8 mouse cellular contexts compared by ENCODE assay signal in the genomic region with DNA sequence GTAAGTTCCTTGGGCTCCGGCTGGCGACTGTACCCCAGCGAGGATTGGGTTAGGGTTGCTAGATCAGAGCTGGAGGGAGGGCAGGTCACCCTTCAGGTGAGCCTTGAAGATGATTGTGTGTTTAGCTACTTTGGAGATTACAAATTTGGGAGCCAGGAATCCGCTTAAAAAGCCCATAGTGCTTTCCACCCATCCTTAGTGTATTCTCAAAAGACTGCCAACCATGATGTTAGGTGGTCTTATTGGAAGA. TPM values are rescaled to one million over a fixed set of nuclear protein-coding genes. Genes with fewer than 3 reads are reported as not detected.
DNase-seq lines count a peak whose midpoint lies in the region; ATAC-seq and TF ChIP-seq lines count a peak whose summit lies in the region.

No protein-coding gene starts in this region.

- peak overlapping the region; percentile 78 for H3K4me2 ChIP-seq in embryonic facial prominence, embryonic 13.5 days
- peak overlapping the region; percentile 79 for H3K4me2 ChIP-seq in intestine, embryonic 15.5 days (replicated peaks)
- peak overlapping the region; percentile 89 for H3K4me2 ChIP-seq in neural tube, embryonic 13.5 days

- peaks cover 41% of the 10 kb centered on the region for H3K36me3 ChIP-seq in embryonic facial prominence, embryonic 13.5 days
- H3K36me3 ChIP-seq in intestine, embryonic 15.5 days = peaks cover 12% of the 10 kb centered on the region
- peaks cover 40% of the 10 kb centered on the region for H3K36me3 ChIP-seq in neural tube, embryonic 13.5 days

- H3K9me3 ChIP-seq in embryonic facial prominence, embryonic 13.5 days = no peaks in the 10 kb centered on the region
- H3K9me3 ChIP-seq in intestine, embryonic 15.5 days = no peaks in the 10 kb centered on the region
- no peaks in the 10 kb centered on the region for H3K9me3 ChIP-seq in neural tube, embryonic 13.5 days

- intact Hi-C loops in left cerebral cortex, adult 2 months (cut with DNase I) = no loop called here
- intact Hi-C loops in left cerebral cortex, postnatal 4 days (cut with DNase I) = no loop called here

- no peak for ATAC-seq in embryonic facial prominence, embryonic 13.5 days (ENCODE audit: insufficient number of reproducible peaks, insufficient read depth, low FRiP score, low TSS enrichment, low read depth)
- no peak for ATAC-seq in intestine, embryonic 15.5 days
- ATAC-seq in neural tube, embryonic 13.5 days (ENCODE audit: low read depth) = no peak

- peaks cover 13% of the 10 kb centered on the region for H3K4me1 ChIP-seq in embryonic facial prominence, embryonic 13.5 days
- peaks cover 19% of the 10 kb centered on the region for H3K4me1 ChIP-seq in intestine, embryonic 15.5 days (replicated peaks)
- H3K4me1 ChIP-seq in neural tube, embryonic 13.5 days (replicated peaks) = peaks cover 19% of the 10 kb centered on the region

- WGBS in embryonic facial prominence, embryonic 13.5 days = 2% methylated on average over 4 of the region's 4 CpGs
- under 1% methylated on average over 4 of the region's 4 CpGs for WGBS in intestine, embryonic 15.5 days
- under 1% methylated on average over 4 of the region's 4 CpGs for WGBS in neural tube, embryonic 13.5 days

- peak overlapping the region; percentile 75 for H3K4me3 ChIP-seq in left cerebral cortex, adult 2 months
- peak overlapping the region; percentile 64 for H3K4me3 ChIP-seq in embryonic facial prominence, embryonic 13.5 days
- H3K4me3 ChIP-seq in intestine, embryonic 15.5 days (replicated peaks) = peak overlapping the region; percentile 78
- peak overlapping the region; percentile 87 for H3K4me3 ChIP-seq in neural tube, embryonic 13.5 days

- no peak for TF ChIP-seq CTCF in left cerebral cortex, adult 2 months (IDR thresholded peaks at IDR 0.05)

- H3K27ac ChIP-seq in left cerebral cortex, adult 2 months = peak overlapping the region; percentile 95
- H3K27ac ChIP-seq in embryonic facial prominence, embryonic 13.5 days = peak overlapping the region; percentile 98
- H3K27ac ChIP-seq in intestine, embryonic 15.5 days = peak overlapping the region; percentile 93
- peak overlapping the region; percentile 98 for H3K27ac ChIP-seq in neural tube, embryonic 13.5 days (replicated peaks)

- H3K27me3 ChIP-seq in embryonic facial prominence, embryonic 13.5 days = no peaks in the 10 kb centered on the region
- H3K27me3 ChIP-seq in intestine, embryonic 15.5 days (replicated peaks) = no peaks in the 10 kb centered on the region
- no peaks in the 10 kb centered on the region for H3K27me3 ChIP-seq in neural tube, embryonic 13.5 days

- no peak for DNase-seq in left cerebral cortex, adult 2 months (ENCODE audit: extremely low spot score in 1 of 2, low spot score in 2 of 2)
- no peak for DNase-seq in left cerebral cortex, postnatal 4 days
- no peak for DNase-seq in retina, embryonic 14.5 days (ENCODE audit: low spot score)
- no peak for DNase-seq in thymus, postnatal 4 days
- no peak for DNase-seq in ovary, postnatal 10 days (ENCODE audit: low spot score)

- peak overlapping the region; percentile 98 for H3K9ac ChIP-seq in embryonic facial prominence, embryonic 13.5 days
- peak overlapping the region; percentile 78 for H3K9ac ChIP-seq in intestine, embryonic 15.5 days
- H3K9ac ChIP-seq in neural tube, embryonic 13.5 days = peak overlapping the region; percentile 98

RNA-seq across cellular contexts. Expression of a gene that starts 0.7 kb away (rescaled TPM):
- total RNA-seq in left cerebral cortex, adult 2 months (2021) = 100 to 1,000 TPM; 273 to 308 TPM
- total RNA-seq in left cerebral cortex, postnatal 4 days (2021) = 100 to 1,000 TPM; 480 to 518 TPM
- 841 and 1,083 TPM in 2 replicates for polyA plus RNA-seq in embryonic facial prominence, embryonic 13.5 days (2015; fragmentation: Nextera tagmentation; extraction: Ambion mirVana)
- polyA plus RNA-seq in intestine, embryonic 15.5 days (2015; fragmentation: Nextera tagmentation; extraction: Ambion mirVana) = 981 and 1,002 TPM in 2 replicates
- 576 and 729 TPM in 2 replicates for polyA plus RNA-seq in neural tube, embryonic 13.5 days (2015; fragmentation: Nextera tagmentation; extraction: Ambion mirVana)

RNA-seq across cellular contexts. Expression of a gene that starts 8.2 kb away (rescaled TPM):
- 10 to 100 TPM; 16.0 to 18.7 TPM for total RNA-seq in left cerebral cortex, adult 2 months (2021)
- total RNA-seq in left cerebral cortex, postnatal 4 days (2021) = 10 to 100 TPM; 14.3 to 19.0 TPM
- polyA plus RNA-seq in embryonic facial prominence, embryonic 13.5 days (2015; fragmentation: Nextera tagmentation; extraction: Ambion mirVana) = 51.8 and 55.0 TPM in 2 replicates
- 47.7 and 48.7 TPM in 2 replicates for polyA plus RNA-seq in intestine, embryonic 15.5 days (2015; fragmentation: Nextera tagmentation; extraction: Ambion mirVana)
- polyA plus RNA-seq in neural tube, embryonic 13.5 days (2015; fragmentation: Nextera tagmentation; extraction: Ambion mirVana) = 27.9 and 31.0 TPM in 2 replicates

RNA-seq across cellular contexts. Expression of a gene that starts 17.3 kb away (rescaled TPM):
- total RNA-seq in left cerebral cortex, adult 2 months (2021) = 10 to 100 TPM; 12.2 to 14.1 TPM
- total RNA-seq in left cerebral cortex, postnatal 4 days (2021) = 10 to 100 TPM; 13.3 to 13.8 TPM
- polyA plus RNA-seq in embryonic facial prominence, embryonic 13.5 days (2015; fragmentation: Nextera tagmentation; extraction: Ambion mirVana) = 21.4 and 23.4 TPM in 2 replicates
- polyA plus RNA-seq in intestine, embryonic 15.5 days (2015; fragmentation: Nextera tagmentation; extraction: Ambion mirVana) = 25.4 and 31.8 TPM in 2 replicates
- 5.9 and 6.9 TPM in 2 replicates for polyA plus RNA-seq in neural tube, embryonic 13.5 days (2015; fragmentation: Nextera tagmentation; extraction: Ambion mirVana)

RNA-seq across cellular contexts. Expression of a gene that starts 17.5 kb away (rescaled TPM):
- total RNA-seq in left cerebral cortex, adult 2 months (2021) = 10 to 100 TPM; 38.4 to 38.6 TPM
- 10 to 100 TPM; 70.1 to 71.4 TPM for total RNA-seq in left cerebral cortex, postnatal 4 days (2021)
- 74.4 and 75.2 TPM in 2 replicates for polyA plus RNA-seq in embryonic facial prominence, embryonic 13.5 days (2015; fragmentation: Nextera tagmentation; extraction: Ambion mirVana)
- 49.1 and 51.0 TPM in 2 replicates for polyA plus RNA-seq in intestine, embryonic 15.5 days (2015; fragmentation: Nextera tagmentation; extraction: Ambion mirVana)
- 49.7 and 57.4 TPM in 2 replicates for polyA plus RNA-seq in neural tube, embryonic 13.5 days (2015; fragmentation: Nextera tagmentation; extraction: Ambion mirVana)

RNA-seq across cellular contexts. Expression of a gene that starts 23.2 kb away (rescaled TPM):
- total RNA-seq in left cerebral cortex, adult 2 months (2021) = 100 to 1,000 TPM; 202 to 207 TPM
- total RNA-seq in left cerebral cortex, postnatal 4 days (2021) = 100 to 1,000 TPM; 409 to 418 TPM
- 128 and 133 TPM in 2 replicates for polyA plus RNA-seq in embryonic facial prominence, embryonic 13.5 days (2015; fragmentation: Nextera tagmentation; extraction: Ambion mirVana)
- 43.7 and 49.5 TPM in 2 replicates for polyA plus RNA-seq in intestine, embryonic 15.5 days (2015; fragmentation: Nextera tagmentation; extraction: Ambion mirVana)
- 257 and 262 TPM in 2 replicates for polyA plus RNA-seq in neural tube, embryonic 13.5 days (2015; fragmentation: Nextera tagmentation; extraction: Ambion mirVana)
